Mouse (Mus musculus) liver, embryonic 14.5 days (tissue): Measurements from ENCODE around the gene Cacng8. TPM values are rescaled to one million over a fixed set of nuclear protein-coding genes. Genes with fewer than 3 reads are reported as not detected.

Source experiments
- ATAC-seq: fragments of 200-750 bp; cut with Nextera tagmentation; 2 replicates; pipeline ENCODE4 v1.8.0; 2017; ENCODE audit warnings: moderate number of reproducible peaks, mild to moderate bottlenecking, moderate library complexity; ENCODE audit not compliant: insufficient read depth
- DNase-seq, 3 experiments: peaks; one replicate each; pipeline ENCODE4 v3.0.0-alpha.2; 2012 to 2013; ENCODE audit warnings: low read depth in 3 of 3, low spot score in 3 of 3
- H3K27ac ChIP-seq: fragments of 300-500 bp; sonication (generic); 2 replicates; pipeline ENCODE4 v1.5.1; 2014; ENCODE audit warnings: moderate library complexity, mild to moderate bottlenecking, control low read depth, inconsistent platforms
- H3K27me3 ChIP-seq: fragments of 300-500 bp; sonication (generic); 2 replicates; pipeline ENCODE4 v1.6.1; 2014; ENCODE audit warnings: mild to moderate bottlenecking, low read length, moderate library complexity; ENCODE audit not compliant: control insufficient read depth, insufficient read depth
- H3K36me3 ChIP-seq: fragments of 300-500 bp; sonication (generic); replicated peaks from 2 replicates; pipeline ENCODE4 v1.6.1; 2014; ENCODE audit warnings: low read depth; ENCODE audit not compliant: control insufficient read depth, insufficient read depth
- H3K4me1 ChIP-seq, 2 experiments: fragments of 200-500 bp in 1 of 2; fragments of 300-500 bp in 1 of 2; sonication (generic) in 1 of 2; replicated peaks; 2 replicates each; pipeline ENCODE4 v1.6.1; 2012 to 2014; ENCODE audit warnings: antibody characterized with exemption in 1 of 2, inconsistent platforms in 1 of 2, low read length in 1 of 2; ENCODE audit not compliant: control insufficient read depth in 2 of 2, insufficient read depth in 2 of 2
- H3K4me2 ChIP-seq: fragments of 300-500 bp; sonication (generic); 2 replicates; pipeline ENCODE4 v1.6.1; 2014; ENCODE audit warnings: low read depth, mild to moderate bottlenecking, control low read depth, moderate library complexity
- H3K4me3 ChIP-seq, 2 experiments: fragments of 200-500 bp in 1 of 2; fragments of 300-500 bp in 1 of 2; sonication (generic) in 1 of 2; 2 replicates each; pipeline ENCODE4 v1.5.1; 2012 to 2014; ENCODE audit warnings: low read depth in 2 of 2, low read length in 2 of 2, mild to moderate bottlenecking in 2 of 2, control low read depth in 1 of 2, inconsistent platforms in 1 of 2, moderate library complexity in 1 of 2; ENCODE audit not compliant: insufficient read depth in 1 of 2
- H3K9ac ChIP-seq: fragments of 300-500 bp; sonication (generic); replicated peaks from 2 replicates; pipeline ENCODE4 v1.6.1; 2014; ENCODE audit warnings: mild to moderate bottlenecking, control low read depth, moderate library complexity
- H3K9me3 ChIP-seq: fragments of 300-500 bp; sonication (generic); 2 replicates; pipeline ENCODE4 v1.6.1; 2016; ENCODE audit warnings: low read length, mixed read lengths; ENCODE audit not compliant: control insufficient read depth
- CTCF ChIP-seq: IDR thresholded peaks from 2 replicates; pipeline ENCODE4 v1.5.1; 2016; ENCODE audit warnings: antibody characterized with exemption, low read depth, control low read depth
- EP300 ChIP-seq: IDR thresholded peaks from 2 replicates; pipeline ENCODE4 v1.6.1; 2016; ENCODE audit warnings: antibody characterized with exemption, low read depth
- WGBS: fragments of 180-500 bp; shearing (Covaris S2); extraction: QIAGEN DNeasy Blood & Tissue Kit; methylation state at CpG from one replicate; pipeline ENCODE4 v1.1.7; 2014; ENCODE audit not compliant: insufficient replicate concordance; 5-methylcytosine and 5-hydroxymethylcytosine counted together
- microRNA-seq: library from miRNA; unstranded; fragments of <30 nt; microRNA quantifications from one replicate; pipeline ENCODE4, GENCODE M21; 2016
- polyA plus RNA-seq, 2 experiments: library from polyadenylated mRNA; depleted of rRNA in 1 of 2; stranded (reverse) in 1 of 2; unstranded in 1 of 2; fragments of >200 nt; fragmentation: Nextera tagmentation in 1 of 2; extraction: Ambion mirVana in 1 of 2; gene quantifications; 2 replicates each; pipeline versions ENCODE4 v1.2.1 to v1.2.3; 2012 to 2014

Gene Cacng8
- polyA plus RNA-seq, 2 experiments: 0.04 TPM; not detected in 1

GRCm38 (mm10) chr7:3457111-3457840 is 66.8 kb downstream of the Cacng8 start:
- WGBS: 80% methylated on average over 10 of the region's 10 CpGs
- H3K27ac ChIP-seq: no peak overlapping the region
- no peak overlapping the region for H3K9ac ChIP-seq
- no peaks in the 10 kb centered on the region for H3K27me3 ChIP-seq
- H3K9me3 ChIP-seq: no peaks in the 10 kb centered on the region
- ATAC-seq (no peak), DNase-seq (no peak)
- H3K4me2 ChIP-seq: no peak overlapping the region
- H3K4me3 ChIP-seq: no peak overlapping the region
- H3K36me3 ChIP-seq: no peaks in the 10 kb centered on the region
- TF ChIP-seq EP300: no peak
- no peak for TF ChIP-seq CTCF
- no peaks in the 10 kb centered on the region for H3K4me1 ChIP-seq

DNA sequence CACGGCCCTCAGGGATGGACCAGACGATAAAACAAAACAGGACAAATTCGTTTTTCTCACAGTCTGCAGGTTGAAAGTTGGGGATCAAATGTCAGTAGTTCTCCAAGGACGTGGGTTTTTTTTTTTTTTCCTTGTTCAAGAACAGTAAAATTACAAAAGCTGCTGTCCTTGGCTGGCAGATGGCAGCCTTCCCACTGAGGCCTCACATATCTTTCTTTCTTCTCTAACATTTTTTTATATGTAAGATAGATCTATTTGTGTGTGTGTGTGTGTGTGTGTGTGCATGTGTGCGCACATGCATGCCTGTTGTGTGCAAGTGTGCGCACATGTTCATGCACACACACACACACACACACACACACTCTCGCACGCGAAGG is 67.3 kb downstream of the Cacng8 start:
- Histone ChIP-seq H3K27ac (no peak overlapping the region), H3K9ac (no peak overlapping the region), H3K9me3 (no peaks in the 10 kb centered on the region), H3K4me3 (no peak overlapping the region), H3K4me1 (no peaks in the 10 kb centered on the region), H3K4me2 (no peak overlapping the region), H3K36me3 (no peaks in the 10 kb centered on the region), H3K27me3 (no peaks in the 10 kb centered on the region)
- DNase-seq: no peak
- no peak for ATAC-seq
- no peak for TF ChIP-seq EP300
- TF ChIP-seq CTCF: no peak
- WGBS: 60% methylated on average over 9 of the region's 9 CpGs

- 63% methylated on average over 8 of the region's 8 CpGs for WGBS
- ATAC-seq: no peak
- TF ChIP-seq CTCF (no peak), EP300 (no peak)
Measured at GRCm38 (mm10) chr7:3460261-3460660, 69.8 kb downstream of the Cacng8 start.

GRCm38 (mm10) chr7:3463306-3463705 is 72.8 kb downstream of the Cacng8 start:
- no peaks in the 10 kb centered on the region for H3K9me3 ChIP-seq
- H3K27me3 ChIP-seq: no peaks in the 10 kb centered on the region
- no peaks in the 10 kb centered on the region for H3K36me3 ChIP-seq
- H3K4me3 ChIP-seq: no peak overlapping the region
- 59% methylated on average over 4 of the region's 4 CpGs for WGBS
- DNase-seq: no peak
- no peak for ATAC-seq
- no peak for TF ChIP-seq EP300
- no peak for TF ChIP-seq CTCF
- no peak overlapping the region for H3K9ac ChIP-seq
- no peak overlapping the region for H3K27ac ChIP-seq
- no peak overlapping the region for H3K4me2 ChIP-seq
- H3K4me1 ChIP-seq: no peaks in the 10 kb centered on the region

More at GRCm38 (mm10) chr7:3460261-3460660, 69.8 kb downstream of the Cacng8 start:
- Histone ChIP-seq H3K4me3 (no peak overlapping the region), H3K4me2 (no peak overlapping the region), H3K4me1 (no peaks in the 10 kb centered on the region), H3K9ac (no peak overlapping the region), H3K36me3 (no peaks in the 10 kb centered on the region), H3K9me3 (no peaks in the 10 kb centered on the region), H3K27ac (no peak overlapping the region), H3K27me3 (no peaks in the 10 kb centered on the region)
- no peak for DNase-seq

Small RNAs within 50 kb of the gene (microRNA-seq; reads per million reads assigned to microRNA genes)
- not detected for gene Gm23450

Other genes with a start within 250 kb of the Cacng8 start
- not detected in 2 replicates for gene AU018091, start 221.5 kb upstream of the Cacng8 start, polyA plus RNA-seq (2012; rRNA removed)
- gene AU018091, start 221.5 kb upstream of the Cacng8 start, polyA plus RNA-seq (2014; fragmentation: Nextera tagmentation; extraction: Ambion mirVana): not detected in 2 replicates
- gene Nlrp12, start 140.9 kb upstream of the Cacng8 start, polyA plus RNA-seq (2012; rRNA removed): 0.02 and 0.04 TPM in 2 replicates
- 0.05 and 0.08 TPM in 2 replicates for gene Nlrp12, start 140.9 kb upstream of the Cacng8 start, polyA plus RNA-seq (2014; fragmentation: Nextera tagmentation; extraction: Ambion mirVana)
- 21.5 and 27.0 TPM in 2 replicates for gene Myadm, start 101.6 kb upstream of the Cacng8 start, polyA plus RNA-seq (2012; rRNA removed)
- 23.1 and 24.9 TPM in 2 replicates for gene Myadm, start 101.6 kb upstream of the Cacng8 start, polyA plus RNA-seq (2014; fragmentation: Nextera tagmentation; extraction: Ambion mirVana)
- gene Prkcg, start 101.5 kb upstream of the Cacng8 start, polyA plus RNA-seq (2012; rRNA removed): 0.05 and 0.06 TPM in 2 replicates
- not detected in 2 replicates for gene Prkcg, start 101.5 kb upstream of the Cacng8 start, polyA plus RNA-seq (2014; fragmentation: Nextera tagmentation; extraction: Ambion mirVana)
- 0.49 and 0.92 TPM in 2 replicates for gene Cacng7, start 57.7 kb upstream of the Cacng8 start, polyA plus RNA-seq (2012; rRNA removed)
- gene Cacng7, start 57.7 kb upstream of the Cacng8 start, polyA plus RNA-seq (2014; fragmentation: Nextera tagmentation; extraction: Ambion mirVana): not detected in 2 replicates
- gene Cacng6, start 33.5 kb downstream of the Cacng8 start, polyA plus RNA-seq (2012; rRNA removed): not detected in 2 replicates
- gene Cacng6, start 33.5 kb downstream of the Cacng8 start, polyA plus RNA-seq (2014; fragmentation: Nextera tagmentation; extraction: Ambion mirVana): not detected in 2 replicates
- 0.10 and 0.11 TPM in 2 replicates for gene Tarm1, start 111.9 kb downstream of the Cacng8 start, polyA plus RNA-seq (2012; rRNA removed)
- gene Tarm1, start 111.9 kb downstream of the Cacng8 start, polyA plus RNA-seq (2014; fragmentation: Nextera tagmentation; extraction: Ambion mirVana): 0.18 and 0.32 TPM in 2 replicates
- gene Oscar, start 225.5 kb downstream of the Cacng8 start, polyA plus RNA-seq (2012; rRNA removed): 0.03 and 0.06 TPM in 2 replicates
- not detected in 2 replicates for gene Oscar, start 225.5 kb downstream of the Cacng8 start, polyA plus RNA-seq (2014; fragmentation: Nextera tagmentation; extraction: Ambion mirVana)
- gene Ndufa3, start 226.7 kb downstream of the Cacng8 start, polyA plus RNA-seq (2012; rRNA removed): 106 and 107 TPM in 2 replicates
- 351 and 354 TPM in 2 replicates for gene Ndufa3, start 226.7 kb downstream of the Cacng8 start, polyA plus RNA-seq (2014; fragmentation: Nextera tagmentation; extraction: Ambion mirVana)
- 6.4 and 10.7 TPM in 2 replicates for gene Tfpt, start 239.2 kb downstream of the Cacng8 start, polyA plus RNA-seq (2012; rRNA removed)
- 7.7 and 8.0 TPM in 2 replicates for gene Tfpt, start 239.2 kb downstream of the Cacng8 start, polyA plus RNA-seq (2014; fragmentation: Nextera tagmentation; extraction: Ambion mirVana)
- 19.9 and 28.4 TPM in 2 replicates for gene Prpf31, start 239.3 kb downstream of the Cacng8 start, polyA plus RNA-seq (2012; rRNA removed)
- gene Prpf31, start 239.3 kb downstream of the Cacng8 start, polyA plus RNA-seq (2014; fragmentation: Nextera tagmentation; extraction: Ambion mirVana): 46.4 and 48.3 TPM in 2 replicates